Mouse (Mus musculus) right cerebral cortex, adult 18-20 months (tissue): ENCODE results near the gene Med19.
"Not testable (repeated sequence)": the region's sequence is repeated elsewhere in the genome, so short reads cannot be mapped to it uniquely, and the experiment has no call there.

ENCODE experiments used
- DNase-seq: peaks from one replicate; pipeline ENCODE4 v3.0.0; 2022; ENCODE audit warnings: mixed read lengths

The Med19 gene

GRCm38 (mm10) chr2:84669828-84670568 lies 8.2 kb upstream of the Med19 start:
- no peak for DNase-seq

DNA sequence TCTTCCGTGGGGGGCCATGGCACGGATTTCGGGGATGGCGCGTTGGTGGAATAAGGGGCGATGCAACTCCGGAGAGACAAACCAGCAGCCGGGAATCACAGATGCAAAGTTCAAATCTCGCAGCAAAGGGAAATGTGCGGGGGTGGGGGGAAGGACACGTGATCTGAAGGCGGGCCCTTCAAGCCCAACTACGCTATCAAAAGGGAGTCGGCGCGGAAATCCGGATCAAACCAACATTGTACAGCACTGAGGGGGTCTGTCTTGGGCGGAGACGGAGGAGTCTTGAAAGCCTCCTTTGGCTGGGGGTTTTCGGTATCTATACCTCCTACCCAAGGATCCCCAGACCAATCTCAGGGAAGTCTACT lies 7.7 kb upstream of the Med19 start, which contains the start of gene Selenoh:
TSS of gene Selenoh (minus strand) at position 202 of the 365 bp plus-strand sequence.
- peak; percentile 87 for DNase-seq

GRCm38 (mm10) chr2:84671535-84671934 lies 6.7 kb upstream of the Med19 start:
- DNase-seq: not testable (repeated sequence)

DNA sequence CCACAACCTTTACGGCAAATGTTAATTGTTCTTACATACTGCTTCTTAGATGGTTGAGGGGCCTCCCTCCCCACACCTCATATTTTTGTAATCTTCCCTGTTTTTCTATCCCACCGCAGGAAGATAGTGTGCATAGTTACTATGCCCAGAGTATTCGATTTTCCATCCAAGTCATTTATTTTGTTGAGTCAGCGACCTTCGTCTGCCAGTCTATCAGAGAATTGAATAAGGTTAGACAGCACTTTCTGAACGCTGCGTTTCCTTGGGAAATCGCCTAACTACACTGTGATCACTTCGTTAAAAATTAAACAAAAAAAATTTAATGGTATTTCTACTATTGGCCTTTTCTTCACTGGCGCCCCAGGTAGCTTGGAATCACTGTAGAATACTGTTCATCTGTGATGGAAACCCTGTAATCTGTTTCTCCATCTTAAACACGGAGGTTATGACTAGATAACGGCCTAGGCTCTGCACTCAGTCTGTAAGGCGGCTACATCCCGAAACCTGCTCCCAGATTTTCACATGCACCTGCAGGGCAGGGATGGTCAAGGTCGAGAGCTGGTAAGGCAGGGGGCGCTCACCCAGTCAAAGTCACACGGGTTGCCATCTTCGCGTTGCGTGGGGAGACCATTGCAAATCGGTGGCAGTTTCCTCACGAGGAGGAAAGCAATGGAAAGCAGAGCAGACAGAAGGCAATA lies 783 bp upstream of the Med19 start:
- no peak for DNase-seq

DNA sequence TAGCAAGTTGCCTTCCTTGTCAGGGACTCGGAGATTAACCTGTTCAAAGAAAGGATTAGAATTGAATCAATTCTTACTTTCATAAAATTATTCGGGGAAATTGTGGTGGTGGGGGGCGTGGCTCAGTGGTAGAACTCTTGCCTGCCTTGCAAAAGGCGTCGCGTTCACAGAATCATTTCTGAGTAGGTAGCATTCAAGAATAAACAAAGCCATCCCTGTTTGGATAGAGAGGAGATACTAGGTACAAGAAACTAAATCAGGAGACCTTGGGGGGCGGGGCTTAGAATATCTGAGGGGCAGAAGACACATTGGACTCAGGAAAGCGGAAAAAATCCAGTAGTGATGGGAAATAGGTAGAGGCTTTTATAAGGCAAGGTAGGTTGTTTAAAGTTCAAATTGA lies 814 bp downstream of the Med19 start, which contains the start of gene Tmx2:
TSS of gene Tmx2 (minus strand) at position 125 of the 400 bp plus-strand sequence.
- DNase-seq: no peak

- DNase-seq: no peak
Observed at GRCm38 (mm10) chr2:84682605-84683183, 4.5 kb downstream of the Med19 start.

GRCm38 (mm10) chr2:84688080-84688844 lies 10.1 kb downstream of the Med19 start:
- DNase-seq: no peak

DNA sequence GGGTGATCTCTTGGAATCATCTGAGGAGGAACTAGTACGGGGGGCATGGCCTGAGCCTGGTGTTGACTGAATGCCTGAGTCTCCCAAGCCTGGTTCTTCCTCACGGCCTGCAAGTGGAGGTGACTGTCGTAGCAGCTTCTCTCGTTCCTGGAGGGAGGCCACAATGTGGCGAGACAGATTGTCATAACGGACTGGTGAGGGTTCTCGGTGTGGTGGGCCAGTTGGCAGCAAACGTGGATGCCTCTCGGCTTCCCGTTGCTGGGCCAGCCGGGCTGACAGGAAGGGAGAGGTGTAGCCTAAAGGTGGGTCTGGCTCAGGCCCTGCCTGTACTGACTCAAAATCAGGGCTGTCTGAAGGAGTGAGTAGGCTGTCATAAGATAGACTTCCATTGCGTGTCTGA lies 11.8 kb downstream of the Med19 start:
- DNase-seq: no peak

- no peak for DNase-seq
Observed at GRCm38 (mm10) chr2:84695007-84695695, 16.9 kb downstream of the Med19 start.

DNA sequence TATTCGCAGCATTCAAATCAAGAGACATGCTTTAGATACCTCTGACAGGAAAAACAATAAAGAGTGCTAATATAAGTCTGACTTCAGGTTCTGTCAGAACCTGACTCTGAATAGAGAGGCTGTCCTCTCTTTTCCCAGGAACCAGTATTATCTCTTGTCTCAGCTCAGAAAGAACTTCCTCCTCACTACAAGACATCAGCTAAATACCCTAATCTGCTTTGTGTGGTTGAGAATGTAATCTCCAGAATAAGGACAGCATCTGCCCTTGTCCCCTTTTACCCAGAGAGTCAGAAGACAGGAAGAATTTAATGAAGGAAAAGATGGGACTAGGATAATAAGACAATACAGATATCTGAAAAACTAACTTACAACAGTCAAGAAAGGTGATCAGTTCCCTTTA lies 25.3 kb downstream of the Med19 start:
- DNase-seq: no peak

DNA sequence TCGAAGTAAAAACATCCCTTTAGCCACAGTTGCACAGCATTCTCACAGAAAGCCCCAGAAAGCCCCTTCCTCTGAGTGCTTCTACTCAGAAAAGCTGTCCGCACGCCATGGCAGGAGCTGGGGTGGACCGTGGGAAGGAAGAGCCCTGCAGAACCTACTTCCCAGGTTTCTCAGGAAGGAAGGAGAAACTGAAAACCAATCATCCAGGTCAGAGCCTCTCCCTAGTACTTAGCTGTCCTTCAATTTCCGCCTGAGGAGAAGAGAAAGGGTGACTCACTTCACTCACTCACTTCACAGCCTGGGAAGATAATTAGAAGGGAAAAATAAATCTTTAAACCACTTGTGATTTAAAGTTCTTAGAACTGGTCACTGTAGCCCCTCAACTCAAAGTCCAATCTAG lies 26.1 kb downstream of the Med19 start:
- DNase-seq: no peak

GRCm38 (mm10) chr2:84705295-84705694 lies 27.1 kb downstream of the Med19 start:
- no peak for DNase-seq

DNA sequence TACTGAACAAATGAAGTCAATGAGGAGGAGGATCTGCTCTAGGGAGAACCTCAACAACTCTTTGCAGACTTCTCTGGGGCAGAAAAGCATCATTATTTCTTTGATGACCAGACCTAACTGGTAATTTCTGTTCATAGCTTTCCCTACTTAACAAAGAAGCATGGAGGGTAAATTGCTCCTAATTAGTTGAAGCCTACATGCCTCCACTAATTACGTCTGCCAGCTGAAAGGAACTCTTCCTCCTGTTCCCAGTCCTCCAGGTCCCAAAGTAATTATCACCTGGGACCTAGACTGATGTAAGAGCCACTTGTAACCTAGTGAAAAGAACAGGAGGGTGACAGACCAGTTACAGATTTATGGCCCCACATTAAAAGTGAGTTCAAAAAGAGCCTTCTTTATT lies 29.3 kb downstream of the Med19 start:
- DNase-seq: no peak

- DNase-seq: no peak
Observed at GRCm38 (mm10) chr2:84711898-84712297, 33.7 kb downstream of the Med19 start.

GRCm38 (mm10) chr2:84714422-84714810 lies 36.2 kb downstream of the Med19 start:
- no peak for DNase-seq

- peak; percentile 98 for DNase-seq
Observed at GRCm38 (mm10) chr2:84714811-84715561, 36.8 kb downstream of the Med19 start, which contains the start of gene Zdhhc5. Gene Zdhhc5, minus strand, starts transcription at chr2:84715180.

DNA sequence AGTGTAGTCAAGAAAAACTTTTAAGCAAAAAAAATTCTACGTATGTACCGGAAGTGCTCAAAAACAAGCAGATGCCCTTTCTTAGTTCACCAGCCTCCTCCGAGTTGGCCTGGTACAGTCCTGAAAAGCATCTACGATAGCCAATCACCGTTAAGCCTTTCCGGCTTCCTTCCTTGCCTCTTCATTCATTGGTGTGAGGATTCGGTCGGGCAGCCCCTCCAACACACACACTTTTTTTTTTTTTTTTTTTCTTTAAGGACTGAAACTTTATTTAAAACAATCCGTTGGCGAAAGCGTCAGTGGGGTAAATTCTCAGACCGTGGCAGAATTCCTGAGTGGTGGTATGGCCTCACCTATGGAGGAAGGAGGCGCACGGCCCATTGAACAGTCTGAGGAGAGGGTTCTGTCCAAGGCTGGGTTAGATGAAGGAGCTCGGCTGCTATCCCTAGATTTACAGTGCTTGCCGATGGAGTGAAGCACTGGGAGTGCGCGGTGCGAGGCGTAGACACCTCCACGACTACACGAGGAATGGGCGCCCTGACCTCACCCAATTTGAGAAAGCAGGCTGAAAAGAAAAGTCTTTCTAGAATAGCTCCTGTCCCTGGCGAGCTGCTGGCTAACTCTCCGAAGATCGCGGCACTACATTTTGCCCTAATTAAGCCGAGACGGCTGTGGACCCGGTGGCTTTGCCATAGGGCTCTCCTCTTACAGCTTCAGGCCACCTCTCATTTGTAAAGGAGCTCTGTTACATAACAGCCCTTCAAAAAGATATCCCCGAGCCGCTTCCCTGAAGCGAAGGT lies 37.6 kb downstream of the Med19 start:
- peak; percentile 93 for DNase-seq

DNA sequence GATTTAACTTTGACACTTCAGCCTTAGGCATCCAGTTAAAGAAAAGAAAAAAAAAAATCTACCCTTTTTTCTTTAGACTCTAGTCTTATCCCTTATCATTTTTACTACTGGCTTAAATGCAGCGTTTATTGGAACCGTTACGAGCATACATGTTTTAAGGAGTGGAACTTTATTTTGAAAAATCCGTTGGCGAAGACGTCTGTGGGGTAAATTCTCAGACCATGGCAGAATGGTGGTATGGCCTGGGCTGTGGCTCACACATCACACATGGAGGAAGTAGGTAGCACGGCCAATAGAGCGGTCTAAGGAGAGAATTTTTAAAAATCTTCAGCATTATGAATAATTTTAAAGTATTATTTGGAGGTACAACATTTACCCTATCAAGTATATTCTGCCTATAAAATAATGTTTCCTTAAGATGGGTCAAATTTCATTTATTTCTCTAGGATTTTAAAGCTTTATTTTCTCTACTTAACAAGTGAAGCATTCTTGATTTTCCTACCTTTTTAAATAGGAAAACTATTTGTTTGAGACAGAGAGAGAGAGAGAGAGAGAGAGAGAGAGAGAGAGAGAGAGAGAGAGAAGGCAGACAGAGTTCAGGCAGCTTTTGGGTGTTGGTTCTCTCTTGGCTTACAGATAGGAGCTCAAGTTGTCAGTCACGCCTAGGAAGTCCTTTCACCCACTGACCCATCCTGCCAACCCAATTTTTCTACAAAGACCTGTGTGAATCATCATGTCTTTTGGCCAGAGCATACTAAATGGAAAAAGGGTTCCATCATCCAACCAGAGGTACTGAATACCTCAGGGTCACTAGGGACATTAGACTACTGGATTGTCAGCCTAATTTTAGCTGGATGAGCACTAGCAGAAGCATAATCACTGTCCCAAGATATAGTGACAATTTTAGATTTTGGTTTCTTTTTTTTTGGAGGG lies 38.5 kb downstream of the Med19 start:
- DNase-seq: no peak

- no peak for DNase-seq
Observed at GRCm38 (mm10) chr2:84717357-84717756, 39.2 kb downstream of the Med19 start.

GRCm38 (mm10) chr2:84720718-84721117 lies 42.5 kb downstream of the Med19 start:
- DNase-seq: no peak
